Mouse (Mus musculus): ENCODE measurements at regions not wholly inside any gene's neighbourhood (a gene's known extent, or its start where the extent isn't known, plus 50 kb on each side); places are given as distances from the start of the nearest gene placed in this dataset.

- intact Hi-C loops (cut with DNase I), result no loop called here
- DNase-seq (ENCODE audit: low spot score in 2 of 2), result no peak
Measured at GRCm38 (mm10) chr15:70276838-70277237, 3557.5 kb upstream of the Gm6569 start.

- no peak for DNase-seq (ENCODE audit: low spot score in 2 of 2)
- intact Hi-C loops (cut with DNase I), result no loop called here
Measured at GRCm38 (mm10) chr15:70321781-70322180, 3512.6 kb upstream of the Gm6569 start.

- intact Hi-C loops (cut with DNase I), result no loop called here
- DNase-seq (ENCODE audit: low spot score in 2 of 2), result no peak
Measured at GRCm38 (mm10) chr15:70339241-70339640, 3495.1 kb upstream of the Gm6569 start.

- intact Hi-C loops (cut with DNase I), result no loop called here
- no peak for DNase-seq (ENCODE audit: low spot score in 2 of 2)
Measured at GRCm38 (mm10) chr15:70341401-70341800, 3493.0 kb upstream of the Gm6569 start.

- peak; percentile 36 to 59 for DNase-seq (ENCODE audit: low spot score in 2 of 2)
- intact Hi-C loops (cut with DNase I), result no loop called here
Measured at GRCm38 (mm10) chr15:70357961-70358360, 3476.4 kb upstream of the Gm6569 start.

- no peak for DNase-seq (ENCODE audit: low spot score in 2 of 2)
- intact Hi-C loops (cut with DNase I), result no loop called here
Measured at GRCm38 (mm10) chr15:70384631-70385030, 3449.7 kb upstream of the Gm6569 start.

- intact Hi-C loops (cut with DNase I), result no loop called here
- DNase-seq (ENCODE audit: low spot score in 2 of 2), result no peak
Measured at GRCm38 (mm10) chr15:70416311-70416710, 3418.1 kb upstream of the Gm6569 start.

GRCm38 (mm10) chr15:70425566-70425965, 3408.8 kb upstream of the Gm6569 start:
- no peak for DNase-seq (ENCODE audit: low spot score in 2 of 2)
- intact Hi-C loops (cut with DNase I), result no loop called here
